Mouse (Mus musculus): Measurements from ENCODE around the gene Vwa5b1. TPM values are rescaled to one million over a fixed set of nuclear protein-coding genes. Genes with fewer than 3 reads are reported as not detected.

The Vwa5b1 gene
- total RNA-seq (2023): not detected

GRCm38 (mm10) chr4:138635428-138636145, at the start of gene Vwa5b1:
TSS of gene Vwa5b1 (minus strand) at chr4:138635884.

Other genes with a start within 250 kb of the Vwa5b1 start
- not detected for gene Fam43b, start 239.4 kb downstream of the Vwa5b1 start, total RNA-seq (2023)
- gene Mul1, start 201.2 kb downstream of the Vwa5b1 start, total RNA-seq (2023): 41.4 TPM
- gene Camk2n1, start 181.6 kb downstream of the Vwa5b1 start, total RNA-seq (2023): 1.9 TPM
- gene Pla2g2c, start 88.9 kb upstream of the Vwa5b1 start, total RNA-seq (2023): not detected
- gene Ubxn10, start 101.3 kb upstream of the Vwa5b1 start, total RNA-seq (2023): not detected
- not detected for gene Pla2g2f, start 121.7 kb upstream of the Vwa5b1 start, total RNA-seq (2023)
- gene Pla2g2d, start 139.9 kb upstream of the Vwa5b1 start, total RNA-seq (2023): 0.47 TPM
- not detected for gene Pla2g5, start 227.6 kb upstream of the Vwa5b1 start, total RNA-seq (2023)
- not detected for gene Gm13030, start 238.1 kb upstream of the Vwa5b1 start, total RNA-seq (2023)
- not detected for gene Pla2g2e, start 242.1 kb upstream of the Vwa5b1 start, total RNA-seq (2023)